Mouse (Mus musculus) olfactory bulb, adult 2 months (tissue): ENCODE measurements around the gene Rmdn2.

Source experiments
- CTCF ChIP-seq: fragments of 200-500 bp; IDR thresholded peaks from 2 replicates; pipeline ENCODE4 v1.5.1; 2012; ENCODE audit warnings: low read depth, mild to moderate bottlenecking, low read length, moderate library complexity; ENCODE audit not compliant: insufficient read depth
- POLR2A ChIP-seq: fragments of 200-500 bp; IDR thresholded peaks from 2 replicates; pipeline ENCODE4 v1.6.1; 2012; ENCODE audit warnings: mild to moderate bottlenecking, low read depth, low read length, moderate library complexity; ENCODE audit not compliant: insufficient read depth

DNA sequence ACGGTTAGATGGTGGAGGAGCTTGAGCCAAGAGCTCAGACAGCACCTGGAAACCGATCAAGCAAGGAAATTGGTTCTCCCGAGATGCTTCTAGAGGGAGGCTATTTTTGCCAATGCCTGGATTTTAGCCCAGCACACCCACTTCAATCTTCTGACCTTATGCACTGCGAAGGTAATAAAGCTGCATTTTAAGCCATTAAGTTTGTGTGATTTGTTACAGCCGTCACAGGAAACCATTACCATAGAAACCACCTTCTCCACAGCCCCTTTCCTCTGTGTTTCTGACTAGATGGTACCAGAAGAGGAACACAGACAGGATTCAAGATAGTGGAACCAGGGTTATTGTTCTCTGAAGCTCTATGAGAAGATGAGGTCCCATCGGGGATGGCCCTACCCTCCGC, 33.3 kb upstream of the Rmdn2 start:
- no peak for TF ChIP-seq CTCF
- no peak for TF ChIP-seq POLR2A
